Mouse (Mus musculus) spleen, embryonic (tissue): ENCODE results near the gene Mbnl2.

Source experiments
- CTCF ChIA-PET: fragments of 350-600 bp; sonication (Branson Sonifier 250); formaldehyde crosslinking; loops from one replicate; lab custom pipeline; 2022; lab: Charles Lee

Mbnl2 gene

GRCm38 (mm10) chr14:120275246-120276238 is at the start of gene Mbnl2:
Gene Mbnl2 (plus strand): TSS chr14:120275669.
- CTCF ChIA-PET = interaction anchor here (0.6 to 0.8 kb wide), 3 partner anchors 10 to 30 kb away, joined by 3 to 4 read pairs (median 3); no protein-coding TSS in a partner anchor

DNA sequence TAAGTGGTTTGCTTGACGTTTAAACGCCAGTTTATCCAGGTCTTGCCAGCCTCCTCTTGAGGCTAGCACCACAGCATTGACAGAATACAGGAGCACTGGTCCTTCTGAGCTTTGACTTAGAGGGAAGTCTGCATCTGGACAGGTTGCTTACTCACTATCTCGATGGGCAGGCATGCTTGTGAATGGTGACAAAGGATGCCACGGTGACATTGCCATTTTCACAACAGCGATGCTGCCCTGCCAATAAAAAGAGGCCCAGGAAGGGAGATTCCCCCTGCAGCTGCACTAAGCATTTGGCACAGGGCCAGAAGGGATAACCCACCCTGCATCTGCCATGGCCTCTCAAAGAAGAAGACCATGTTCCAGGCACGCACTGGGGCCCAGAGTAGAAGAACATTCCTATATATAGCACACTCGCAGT is 43.4 kb upstream of the Mbnl2 start:
- CTCF ChIA-PET = no interaction called here

DNA sequence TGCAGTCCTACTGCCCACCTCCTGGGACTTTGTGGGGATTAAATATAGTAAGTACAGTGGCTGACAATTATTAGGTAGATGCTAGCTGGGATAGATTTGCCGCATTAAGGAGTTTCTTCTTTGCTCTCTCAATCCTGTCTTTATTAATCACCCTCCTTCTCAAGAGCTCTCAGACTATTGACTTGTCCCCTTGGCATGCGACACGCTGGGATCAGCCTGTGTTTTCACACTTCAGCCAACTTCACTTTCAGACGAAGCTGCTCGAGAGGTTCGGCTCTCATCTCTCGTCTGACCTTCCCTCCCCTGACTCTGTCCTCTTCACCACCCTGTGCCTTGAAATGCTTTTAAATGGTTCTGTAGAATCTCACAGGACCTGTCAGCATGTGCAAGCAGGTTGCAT is 39.9 kb upstream of the Mbnl2 start:
- CTCF ChIA-PET = no interaction called here

DNA sequence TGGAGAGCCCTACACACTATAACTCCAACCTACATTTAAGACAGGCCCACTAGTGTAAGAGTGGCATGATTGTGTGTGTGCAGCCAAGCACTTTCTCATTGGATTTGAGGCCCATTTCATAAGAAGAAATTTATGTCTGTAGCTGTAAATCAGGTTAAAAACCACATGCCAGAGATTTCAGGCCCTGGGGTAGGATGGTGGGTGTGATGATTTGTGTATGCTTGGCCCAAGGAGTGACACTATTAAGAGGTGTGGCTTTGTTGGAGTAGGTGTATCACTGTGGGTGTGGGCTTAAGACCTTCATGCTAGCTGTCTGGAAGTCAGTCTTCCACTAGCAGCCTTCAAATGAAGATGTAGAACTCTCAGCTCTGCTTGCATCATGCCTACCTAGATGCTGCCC is 37.0 kb upstream of the Mbnl2 start:
- CTCF ChIA-PET = no interaction called here

GRCm38 (mm10) chr14:120240209-120240608 is 35.3 kb upstream of the Mbnl2 start:
- CTCF ChIA-PET = interaction anchor here (0.6 kb wide), 1 partner anchor 102 kb away, joined by 4 read pairs; no protein-coding TSS in a partner anchor

DNA sequence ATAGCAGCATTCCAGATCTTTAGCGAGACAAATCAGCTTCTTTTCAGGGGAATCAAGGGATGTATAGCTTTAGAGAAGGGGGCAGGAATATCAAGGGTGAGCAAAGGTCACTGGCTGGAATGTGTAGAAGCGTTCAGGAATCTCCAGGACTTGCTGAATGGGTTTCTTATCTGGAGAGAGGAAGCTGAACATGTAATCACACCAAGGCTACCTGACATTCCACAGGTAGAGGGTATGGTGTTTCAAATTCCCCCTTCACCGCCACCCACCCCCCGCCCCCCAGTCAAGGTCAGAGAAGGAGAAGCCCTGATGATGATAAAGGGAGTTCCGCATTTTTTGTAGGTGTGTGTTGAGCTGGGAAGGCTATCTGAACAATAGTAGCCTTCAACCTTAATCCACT is 32.8 kb upstream of the Mbnl2 start:
- CTCF ChIA-PET = no interaction called here

DNA sequence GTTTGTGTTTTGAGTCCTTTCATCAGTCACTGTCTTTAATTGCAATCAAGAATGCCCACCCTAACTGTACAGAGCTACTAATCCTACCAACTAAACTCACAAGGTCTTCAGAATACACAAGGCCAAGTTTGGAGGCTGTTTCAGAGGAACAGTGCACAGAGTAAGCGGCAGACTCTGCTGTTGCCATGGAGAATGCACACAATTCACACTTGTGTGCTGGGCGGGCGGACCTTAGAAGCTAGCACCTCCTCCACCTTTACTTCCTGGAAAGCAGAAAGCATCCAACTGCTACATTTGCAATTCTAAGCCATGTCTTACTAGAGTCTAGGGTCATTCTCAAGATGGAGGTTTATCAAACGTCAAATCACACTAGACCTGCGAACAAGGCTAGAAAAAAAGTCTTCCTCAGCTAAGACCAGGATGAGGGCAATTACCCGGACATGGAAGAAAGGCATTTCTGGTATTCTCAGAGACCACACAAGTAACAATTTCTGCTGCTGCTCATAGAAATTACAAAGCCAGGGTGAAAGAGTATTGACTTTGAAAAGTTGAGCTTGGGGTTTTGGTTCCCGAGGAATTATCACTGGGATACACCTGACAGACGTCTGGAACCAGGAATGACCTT is 30.3 kb upstream of the Mbnl2 start:
- CTCF ChIA-PET = no interaction called here

DNA sequence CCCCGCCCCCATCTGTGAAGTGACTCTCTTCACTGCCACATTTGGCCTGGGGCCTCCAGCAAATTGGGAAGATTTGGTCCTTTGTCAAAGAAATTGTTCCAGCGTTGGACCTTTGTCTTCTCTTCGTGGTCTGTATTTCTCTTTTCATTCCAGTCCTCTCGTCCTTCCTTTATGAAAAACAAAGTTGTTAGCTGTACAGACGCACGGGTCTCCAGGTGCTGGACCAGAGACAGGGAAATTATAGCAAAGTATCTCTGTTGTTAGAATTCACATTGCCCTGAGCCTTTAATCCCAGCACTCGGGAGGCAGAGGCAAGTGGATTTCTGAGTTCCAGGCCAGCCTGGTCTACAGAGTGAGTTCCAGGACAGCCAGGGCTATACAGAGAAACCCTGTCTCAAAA is 22.1 kb upstream of the Mbnl2 start:
- CTCF ChIA-PET = no interaction called here

- CTCF ChIA-PET = no interaction called here
These were observed 19.3 kb upstream of the Mbnl2 start for GRCm38 (mm10) chr14:120256146-120256545.

DNA sequence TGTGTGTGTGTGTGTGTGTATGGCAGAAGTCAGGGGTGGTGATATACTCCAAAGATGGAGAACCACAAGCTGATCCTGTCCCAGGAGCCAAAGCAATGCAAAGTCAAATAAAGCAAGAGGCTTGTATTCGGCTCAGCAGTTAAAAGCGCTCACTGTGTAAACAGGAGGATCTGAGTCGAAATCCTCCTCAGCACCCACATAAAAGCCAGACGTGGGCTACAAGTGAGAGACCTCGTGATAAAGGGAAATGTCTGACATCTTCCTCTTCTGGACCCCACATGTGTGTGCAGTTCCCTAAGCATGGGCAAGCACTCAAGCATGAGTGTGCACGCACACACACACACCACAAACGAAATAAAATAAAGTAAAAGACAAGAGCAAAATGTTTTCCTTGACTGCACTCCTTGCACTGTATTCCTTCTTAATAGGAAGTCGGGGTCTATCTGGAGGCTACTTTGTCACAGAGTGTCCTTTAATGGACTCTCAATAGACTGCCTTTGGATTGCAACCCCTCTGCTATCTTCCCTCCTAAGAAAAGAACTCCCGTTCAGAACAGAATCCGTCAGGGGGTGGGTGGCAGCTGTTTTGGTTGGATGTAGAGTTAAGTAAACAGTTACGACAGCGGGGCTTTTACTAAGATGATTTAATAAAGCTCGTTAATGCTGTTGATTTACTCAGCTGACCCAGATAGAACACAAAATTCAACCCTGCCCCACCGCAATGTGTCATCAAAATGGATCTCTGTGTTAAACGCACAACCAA is 18.7 kb upstream of the Mbnl2 start:
- CTCF ChIA-PET = no interaction called here

DNA sequence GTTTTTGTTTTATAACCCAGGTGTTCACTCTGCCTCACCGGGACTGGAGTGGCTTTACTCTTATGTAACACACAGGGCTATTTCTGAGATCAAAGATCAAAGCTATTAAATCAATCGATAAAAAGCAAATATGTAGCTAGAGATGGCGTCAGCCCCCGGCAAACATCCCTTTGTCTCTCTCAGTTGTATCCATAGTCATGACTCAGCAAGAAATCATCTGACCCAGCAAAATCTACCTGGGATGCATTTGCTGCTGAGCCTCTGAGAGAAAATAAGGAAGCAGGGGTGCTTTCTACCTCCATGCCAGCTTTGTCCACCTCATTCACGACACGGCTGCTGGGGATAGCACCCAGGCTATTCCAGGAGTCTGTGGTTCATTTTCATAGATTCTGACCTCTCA is 18.0 kb upstream of the Mbnl2 start:
- CTCF ChIA-PET = no interaction called here

DNA sequence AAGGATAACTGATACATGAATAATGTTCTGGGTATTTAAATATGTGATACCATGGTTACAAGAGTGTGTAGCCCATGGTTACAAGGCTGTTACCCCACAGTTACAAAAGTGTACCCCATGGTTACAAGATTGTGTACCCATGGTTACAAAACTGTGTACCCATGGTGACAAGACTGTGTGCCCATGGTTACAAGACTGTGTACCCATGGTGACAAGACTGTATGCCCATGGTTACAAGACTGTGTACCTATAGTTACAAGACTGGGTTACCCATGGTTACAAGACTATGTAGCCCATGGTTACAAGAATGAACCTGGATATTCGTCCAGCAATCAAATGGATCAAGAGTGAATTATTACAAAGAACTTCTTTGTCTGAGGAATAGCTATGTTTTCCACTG is 16.0 kb upstream of the Mbnl2 start:
- CTCF ChIA-PET = no interaction called here

GRCm38 (mm10) chr14:120261606-120262005 is 13.9 kb upstream of the Mbnl2 start:
- CTCF ChIA-PET = no interaction called here

GRCm38 (mm10) chr14:120262660-120263379 is 12.6 kb upstream of the Mbnl2 start:
- CTCF ChIA-PET = interaction anchor here (0.7 to 2.2 kb wide), 2 partner anchors 135 to 648 kb away, joined by 3 to 7 read pairs; no protein-coding TSS in a partner anchor

- CTCF ChIA-PET = interaction anchor here (0.7 to 2.2 kb wide), 2 partner anchors 135 to 647 kb away, joined by 3 to 7 read pairs; no protein-coding TSS in a partner anchor
These were observed 11.9 kb upstream of the Mbnl2 start for GRCm38 (mm10) chr14:120263380-120264135.

DNA sequence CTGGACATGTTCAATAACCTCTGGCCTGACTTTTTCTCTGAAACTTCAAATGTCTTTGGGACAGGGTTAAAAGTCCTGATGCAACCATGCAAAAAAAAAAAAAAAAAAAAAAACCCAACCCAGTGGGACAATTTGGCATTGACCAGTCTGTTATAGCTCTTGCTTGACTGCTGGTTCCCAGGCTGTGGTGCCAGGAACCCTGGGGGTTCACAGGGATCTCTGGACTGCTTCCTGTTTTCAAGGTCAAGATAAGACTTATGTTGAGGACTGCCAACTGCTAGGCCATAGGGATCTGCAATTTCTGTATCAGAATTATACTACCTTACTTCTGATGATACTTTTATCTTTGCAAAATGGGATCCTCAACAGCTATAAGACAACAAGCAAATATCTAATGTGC is 9.6 kb upstream of the Mbnl2 start:
- CTCF ChIA-PET = interaction anchor here (0.7 kb wide), 1 partner anchor 9 kb away, joined by 4 read pairs; no protein-coding TSS in a partner anchor

DNA sequence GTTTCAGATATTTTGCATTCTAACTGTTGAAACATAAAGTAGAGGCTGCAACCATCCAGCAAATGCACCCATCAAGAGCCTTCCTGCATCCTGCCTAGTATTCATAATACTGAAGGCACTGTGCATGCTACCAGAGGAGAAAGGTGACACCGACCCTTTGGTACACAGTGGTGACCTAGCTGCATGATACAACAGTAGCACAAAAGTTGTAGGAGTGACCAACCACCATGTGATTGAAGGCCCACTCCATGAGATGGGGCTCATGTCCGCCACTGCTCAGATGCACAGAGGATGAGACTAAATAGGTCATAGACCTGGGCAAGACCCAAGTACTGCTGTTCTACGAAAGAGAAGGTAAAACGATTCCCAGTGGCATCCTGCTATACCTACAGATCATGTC is 8.3 kb upstream of the Mbnl2 start:
- CTCF ChIA-PET = no interaction called here

DNA sequence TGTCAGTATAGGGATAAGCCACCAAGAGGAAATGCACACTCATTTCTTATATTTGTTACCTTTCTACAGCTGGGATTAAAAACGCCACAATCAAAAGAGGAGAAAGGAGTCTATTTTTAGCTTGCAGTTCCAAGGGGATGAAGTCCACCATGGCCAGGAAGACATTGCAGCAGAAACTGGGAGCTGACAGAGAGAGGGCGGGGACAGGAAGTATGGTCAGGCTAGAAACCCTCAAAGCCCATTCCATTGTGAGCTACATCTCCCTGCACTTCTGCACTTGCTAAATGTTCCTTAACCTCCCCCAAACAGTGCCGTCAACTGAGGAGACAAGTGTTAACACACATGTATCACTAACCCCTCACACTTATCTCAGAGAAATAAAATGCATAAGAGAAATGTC is 5.4 kb upstream of the Mbnl2 start:
- CTCF ChIA-PET = no interaction called here

GRCm38 (mm10) chr14:120270633-120271032 is 4.8 kb upstream of the Mbnl2 start:
- CTCF ChIA-PET = no interaction called here

DNA sequence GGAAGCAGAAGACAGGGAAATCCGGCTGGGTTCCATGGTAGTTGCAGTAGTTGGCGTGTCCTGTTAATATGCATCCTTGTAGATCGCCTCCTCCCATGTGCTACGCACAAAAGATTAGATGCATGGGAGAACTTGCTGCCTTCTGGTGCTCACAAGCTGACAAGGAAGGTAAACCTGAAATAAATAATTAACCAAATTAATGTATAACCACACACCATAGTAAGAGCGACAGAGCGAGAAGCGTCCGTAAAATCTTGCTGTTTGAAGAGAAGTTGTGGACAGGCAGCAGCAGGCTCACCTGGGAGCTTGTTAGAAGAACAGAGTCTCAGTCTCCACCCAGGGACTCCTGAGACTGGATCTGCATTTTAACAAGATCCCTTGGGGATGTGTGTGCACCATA is 4.4 kb upstream of the Mbnl2 start:
- CTCF ChIA-PET = no interaction called here
